Mouse (Mus musculus): ENCODE results near the gene Pla2g2f.

Gene Pla2g2f

DNA sequence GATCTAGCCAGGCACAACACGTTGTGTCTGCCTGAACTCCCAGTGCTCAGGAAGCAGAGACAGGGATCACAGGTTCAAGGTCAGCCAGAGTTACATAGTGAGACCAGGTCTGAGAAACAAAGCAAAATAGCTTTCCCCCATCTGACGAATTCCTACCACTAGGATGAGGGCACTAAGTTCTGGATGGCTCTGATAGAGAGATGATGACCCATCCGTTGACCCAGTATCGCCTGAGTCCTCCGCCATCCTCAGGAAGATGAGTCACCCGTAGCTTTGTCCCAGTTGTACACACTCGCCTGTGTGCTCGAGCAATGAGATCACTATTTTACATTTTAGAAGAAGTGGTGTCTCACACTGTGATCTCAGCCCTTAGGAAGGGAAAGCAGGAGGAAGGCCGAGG, 4.8 kb upstream of the Pla2g2f start:
- no peak for DNase-seq (ENCODE audit: low read depth, low spot score)

- no peak for DNase-seq (ENCODE audit: low read depth, low spot score)
These were observed 1.4 kb downstream of the Pla2g2f start for GRCm38 (mm10) chr4:138755983-138756382.

DNA sequence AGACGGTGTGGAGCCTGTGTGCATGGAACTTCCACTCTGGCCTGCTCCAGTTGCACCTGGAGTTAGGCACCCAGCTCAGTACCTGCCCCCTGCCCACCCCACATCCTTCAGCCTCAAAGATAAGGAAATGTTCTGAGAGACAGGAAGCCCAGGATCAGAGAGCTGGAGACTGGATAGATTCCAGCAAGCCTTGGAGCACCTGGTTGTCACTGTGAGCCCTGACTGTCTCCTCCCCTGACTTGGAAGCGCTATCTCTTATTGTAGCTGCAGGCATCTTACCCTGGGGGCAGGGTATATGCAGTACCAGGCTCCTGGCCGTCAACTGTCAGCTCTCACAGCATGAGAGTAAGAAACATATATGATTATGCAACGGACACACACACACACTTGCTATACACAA, 2.0 kb downstream of the Pla2g2f start:
- no peak for DNase-seq (ENCODE audit: low read depth, low spot score)

GRCm38 (mm10) chr4:138754432-138754831, 3.0 kb downstream of the Pla2g2f start:
- DNase-seq (ENCODE audit: low read depth, low spot score): no peak

DNA sequence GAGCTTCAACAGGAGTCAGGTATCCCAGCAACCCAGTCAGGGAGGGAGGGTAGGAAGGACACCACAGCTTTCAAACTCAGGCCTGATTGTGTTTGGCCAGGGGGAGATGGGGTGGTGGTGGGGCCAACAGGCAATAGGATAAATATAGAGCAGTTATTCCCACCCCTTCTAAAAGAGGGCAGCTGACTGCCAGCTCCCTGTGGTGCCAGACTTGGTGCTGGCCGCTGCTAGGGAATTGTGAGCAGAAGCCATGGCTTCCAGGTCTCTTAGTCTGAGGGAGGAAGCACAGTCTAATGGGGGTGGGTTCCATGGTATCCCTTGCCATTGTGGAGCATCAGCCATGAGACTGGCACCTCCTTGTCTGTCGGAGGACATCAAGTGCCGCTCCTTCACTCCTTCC, 3.8 kb downstream of the Pla2g2f start:
- DNase-seq (ENCODE audit: low read depth, low spot score): no peak

- no peak for DNase-seq (ENCODE audit: low read depth, low spot score)
These were observed 4.8 kb downstream of the Pla2g2f start for GRCm38 (mm10) chr4:138752603-138753002.

DNA sequence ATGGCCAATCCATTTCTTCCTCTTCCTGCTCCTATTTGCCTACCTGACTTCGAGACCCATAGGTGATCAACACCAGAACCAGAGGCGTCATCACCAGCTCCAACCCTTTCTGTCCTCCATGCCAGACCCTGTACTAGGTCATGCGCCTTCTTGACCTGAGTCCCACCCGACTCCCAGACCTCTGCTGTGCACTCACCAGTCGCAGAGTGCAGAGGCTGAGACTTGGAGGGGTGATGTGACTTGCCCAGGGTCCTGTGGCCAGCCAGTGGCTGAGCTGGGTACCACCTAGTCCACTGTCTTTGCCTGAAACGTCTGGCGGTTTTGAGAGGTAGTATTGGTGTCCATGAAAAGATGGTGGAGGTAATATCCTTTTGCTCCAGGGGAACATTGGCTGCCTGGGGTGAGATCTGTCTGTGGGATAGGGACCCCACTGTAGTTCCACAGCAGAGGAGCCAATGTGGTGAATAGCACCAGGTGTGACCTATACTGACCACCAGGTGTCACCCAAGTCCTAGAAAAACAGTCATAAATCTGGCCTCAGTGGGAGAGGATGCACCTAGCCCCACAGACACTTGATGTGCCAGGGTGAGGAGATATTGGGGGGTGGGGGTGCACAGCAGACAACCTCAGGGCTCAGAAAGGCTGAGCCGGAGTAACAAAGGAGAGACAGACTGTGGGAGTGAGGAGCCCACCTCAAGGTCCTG, 8.9 kb downstream of the Pla2g2f start:
- peak; percentile 29 for DNase-seq (ENCODE audit: low read depth, low spot score)

DNA sequence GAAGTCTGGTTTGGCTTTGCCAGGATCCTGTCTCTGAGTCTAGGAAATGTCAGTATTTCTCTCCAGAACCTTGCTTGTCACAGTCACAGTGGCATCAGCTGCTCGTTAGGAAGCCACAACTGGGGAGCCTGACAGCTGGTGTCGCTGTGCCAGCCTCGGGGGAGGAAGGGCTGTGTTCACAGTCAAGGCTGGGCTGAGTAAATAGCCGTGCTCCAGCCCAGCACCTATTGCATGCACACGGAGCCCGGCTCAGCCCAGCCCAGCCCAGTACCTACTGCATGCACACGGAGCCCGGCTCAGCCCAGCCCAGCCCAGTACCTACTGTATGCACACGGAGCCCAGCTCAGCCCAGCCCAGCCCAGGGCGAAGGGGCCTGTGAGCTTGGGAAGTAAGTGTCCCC, 9.6 kb downstream of the Pla2g2f start:
- no peak for DNase-seq (ENCODE audit: low read depth, low spot score)

DNA sequence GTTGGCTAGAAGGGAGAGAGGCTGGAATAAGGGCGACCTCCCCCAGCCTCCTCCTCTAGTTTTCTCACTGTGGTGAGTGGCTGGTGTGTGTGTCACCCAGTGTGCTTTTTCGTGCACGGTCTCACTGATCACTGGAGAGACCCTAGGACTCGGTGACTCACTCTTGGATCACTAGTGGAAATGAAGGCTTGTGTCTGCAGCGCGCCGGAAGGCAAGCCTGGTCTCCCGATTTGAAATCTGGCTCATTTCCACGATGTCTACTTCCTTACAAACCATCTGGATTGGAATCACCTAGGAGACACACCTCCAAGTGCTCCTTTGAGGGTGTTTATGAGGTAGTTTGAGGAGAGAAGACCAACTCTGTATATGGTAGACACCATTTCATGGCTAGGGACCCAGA, 10.6 kb downstream of the Pla2g2f start:
- DNase-seq (ENCODE audit: low read depth, low spot score): no peak

GRCm38 (mm10) chr4:138745884-138746283, 11.5 kb downstream of the Pla2g2f start:
- DNase-seq (ENCODE audit: low read depth, low spot score): no peak

DNA sequence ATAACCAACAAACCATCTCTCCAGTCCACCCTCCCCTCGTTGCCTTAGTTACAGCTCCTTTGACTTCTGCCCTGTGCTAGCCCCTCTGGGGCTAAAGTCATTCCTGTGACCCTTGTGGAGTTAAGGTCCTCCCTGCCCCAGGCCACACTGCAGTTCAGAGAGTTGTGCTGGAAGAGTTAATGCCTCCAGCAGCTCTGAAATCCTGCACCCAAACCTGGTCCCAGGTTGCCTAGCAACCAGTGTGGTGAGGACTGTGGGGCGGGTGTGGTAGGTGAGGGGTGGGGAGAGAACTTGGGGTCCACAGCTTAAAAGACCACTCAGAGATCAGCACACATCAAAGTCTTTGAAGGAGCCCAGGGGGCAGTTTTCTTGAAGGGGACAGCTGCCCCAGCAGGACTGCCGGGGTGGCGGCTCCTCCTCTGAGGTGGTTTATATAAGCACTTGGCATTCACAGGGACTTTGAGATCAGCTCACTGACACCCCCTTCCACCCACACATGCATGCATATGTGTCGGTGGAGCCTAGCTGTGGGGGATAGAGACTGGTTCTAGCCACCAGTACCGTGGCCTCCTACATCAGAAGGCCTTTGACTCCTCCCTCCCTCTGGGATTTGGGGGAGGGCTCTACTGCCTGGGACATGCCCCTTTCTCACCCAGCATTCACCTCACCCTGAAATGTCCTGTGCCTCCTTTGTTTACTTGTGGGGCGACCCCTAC, 18.1 kb downstream of the Pla2g2f start:
- DNase-seq (ENCODE audit: low read depth, low spot score): no peak

GRCm38 (mm10) chr4:138737031-138737430, 20.4 kb downstream of the Pla2g2f start, which contains the start of gene Ubxn10:
TSS of gene Ubxn10 (minus strand) at chr4:138737167.
- no peak for DNase-seq (ENCODE audit: low read depth, low spot score)

DNA sequence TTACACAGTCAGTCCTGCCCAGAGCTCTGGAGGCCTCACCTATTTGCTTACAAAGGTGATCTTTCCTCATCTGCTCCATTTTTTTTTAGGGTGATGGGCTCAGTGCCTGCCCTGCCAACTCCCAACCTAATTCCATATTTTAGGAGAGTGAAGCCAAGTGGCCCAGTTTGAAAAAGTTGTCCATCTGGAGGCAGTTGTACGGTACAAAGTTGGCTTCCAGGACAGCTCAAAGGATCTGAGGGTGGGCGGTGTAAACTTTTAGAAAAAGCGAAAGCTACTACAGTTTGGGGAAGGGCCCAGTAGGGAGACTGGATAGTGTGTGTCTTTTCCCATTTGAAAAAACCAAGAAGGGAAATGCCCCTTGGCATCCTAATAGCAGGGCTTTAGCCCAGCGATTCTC, 22.6 kb downstream of the Pla2g2f start:
- DNase-seq (ENCODE audit: low read depth, low spot score): no peak

DNA sequence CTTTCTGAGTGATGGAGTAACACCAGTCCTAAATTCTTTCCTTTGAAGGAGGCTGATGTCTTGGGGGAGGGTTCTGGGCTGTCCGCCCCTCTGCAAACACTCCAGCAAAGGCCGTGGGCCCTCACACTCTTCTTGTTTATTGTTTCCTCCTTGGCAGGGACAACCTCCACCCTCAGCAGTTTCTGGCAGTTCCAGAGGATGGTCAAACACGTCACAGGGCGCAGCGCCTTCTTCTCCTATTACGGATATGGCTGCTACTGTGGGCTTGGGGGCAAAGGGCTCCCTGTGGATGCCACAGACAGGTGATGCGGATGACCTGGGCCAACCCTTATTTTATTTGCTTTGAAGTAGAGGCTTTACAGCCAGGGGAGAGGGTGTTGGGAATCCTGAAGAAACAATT, 23.3 kb downstream of the Pla2g2f start:
- no peak for DNase-seq (ENCODE audit: low read depth, low spot score)

DNA sequence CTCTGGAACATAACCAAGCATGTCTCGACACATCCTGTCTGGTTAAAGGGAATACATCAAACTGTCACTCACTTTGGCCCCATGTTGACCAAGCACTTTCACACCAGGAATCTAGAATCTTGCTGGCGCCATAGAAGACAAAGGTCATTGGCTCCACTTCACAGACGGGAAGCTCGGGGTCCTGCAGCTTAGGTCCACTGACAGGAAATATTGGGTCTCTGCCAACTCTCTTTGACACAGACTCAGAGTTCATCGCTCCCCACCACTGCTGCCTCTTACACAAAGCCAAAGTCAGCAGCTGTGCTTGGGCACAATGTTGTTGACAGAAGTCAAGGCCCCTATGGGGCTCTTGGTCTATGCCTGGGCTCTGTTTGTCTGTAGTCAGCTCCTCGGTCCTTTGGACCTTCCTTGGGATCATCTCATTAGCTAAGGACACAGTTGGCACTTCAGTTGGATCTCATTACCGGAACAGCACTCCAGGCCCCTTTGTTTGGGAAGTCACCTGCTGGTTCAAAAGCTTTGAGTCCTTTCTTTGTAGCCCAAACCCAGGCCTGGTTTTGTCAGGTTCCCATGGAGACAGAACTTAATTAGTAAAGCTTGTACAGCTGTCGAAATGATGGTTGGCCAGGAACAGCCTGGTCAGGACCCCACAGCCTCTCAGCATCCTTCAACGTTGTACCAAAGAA, 28.3 kb downstream of the Pla2g2f start:
- no peak for DNase-seq (ENCODE audit: low read depth, low spot score)

GRCm38 (mm10) chr4:138725751-138726150, 31.7 kb downstream of the Pla2g2f start:
- no peak for DNase-seq (ENCODE audit: low read depth, low spot score)

GRCm38 (mm10) chr4:138725127-138725461, 32.3 kb downstream of the Pla2g2f start:
- no peak for DNase-seq (ENCODE audit: low read depth, low spot score)

DNA sequence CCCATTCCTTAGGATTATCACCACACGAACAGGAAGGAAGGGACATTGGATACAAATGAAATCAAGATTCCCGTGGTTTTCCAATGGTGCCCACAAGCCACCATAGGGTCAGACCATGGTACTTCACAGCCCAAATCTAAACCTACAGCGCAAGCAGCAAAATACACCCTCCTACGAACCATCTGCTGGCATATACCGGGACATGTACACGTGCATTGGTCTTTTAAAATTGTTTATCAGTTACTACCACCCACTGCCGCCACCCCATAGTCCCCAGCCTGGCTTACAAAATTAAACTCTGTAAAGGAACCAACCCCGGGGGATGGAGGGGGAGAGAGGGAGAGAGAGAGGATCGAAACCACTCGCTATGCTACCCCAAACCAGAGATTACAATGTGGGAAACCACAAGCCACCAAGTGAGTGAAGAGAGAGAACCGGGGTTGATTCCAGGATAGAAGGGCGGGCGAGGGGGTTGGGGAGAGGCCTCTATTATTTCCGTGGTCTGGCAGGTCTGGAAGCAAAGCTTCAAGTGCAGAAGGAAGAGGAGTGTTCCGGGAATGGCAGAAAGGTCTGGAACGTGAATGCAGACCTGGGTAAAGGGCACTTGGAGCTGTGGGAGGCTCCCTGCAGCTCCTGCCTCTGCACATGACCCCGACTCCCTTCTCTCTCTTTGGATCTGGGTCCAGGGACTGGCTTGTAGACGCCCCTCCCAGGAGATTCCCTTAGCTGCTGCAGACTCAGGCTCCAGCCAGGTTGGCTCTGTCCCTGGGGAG, 32.9 kb downstream of the Pla2g2f start, which contains the start of gene Pla2g2c:
Pla2g2c (plus strand) TSS at position 439 of the 773 bp plus-strand sequence.
- no peak for DNase-seq (ENCODE audit: low read depth, low spot score)

- no peak for DNase-seq (ENCODE audit: low read depth, low spot score)
These were observed 33.7 kb downstream of the Pla2g2f start for GRCm38 (mm10) chr4:138723493-138724281.

DNA sequence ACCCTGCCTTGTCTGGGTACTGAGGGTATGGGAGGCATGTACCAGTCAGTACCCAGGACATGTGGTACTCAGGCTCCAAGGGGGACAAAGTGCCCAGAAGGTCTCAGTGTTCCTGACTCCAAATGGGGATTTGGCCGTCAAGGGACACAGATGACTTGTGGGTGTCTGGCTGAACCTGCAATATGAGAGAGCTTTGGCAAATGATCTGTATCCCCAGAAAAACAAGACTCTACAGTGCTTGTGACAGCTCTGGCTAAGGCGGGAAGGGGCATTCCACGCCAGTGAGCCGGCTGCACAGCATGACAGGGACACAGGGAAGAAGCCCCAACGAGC, 38.2 kb downstream of the Pla2g2f start:
- no peak for DNase-seq (ENCODE audit: low read depth, low spot score)

GRCm38 (mm10) chr4:138718586-138719263, 38.7 kb downstream of the Pla2g2f start:
- DNase-seq (ENCODE audit: low read depth, low spot score): no peak
